Mouse (Mus musculus): ENCODE data around the gene S1pr1. TPM values are rescaled to one million over a fixed set of nuclear protein-coding genes. Genes with fewer than 3 reads are reported as not detected.

S1pr1 gene
- polyA plus RNA-seq, 1 experiment: 62.8 TPM

- WGBS: 6% methylated on average over 8 of the region's 8 CpGs
- H3K4me3 ChIP-seq (ENCODE audit: control insufficient read depth, insufficient read depth, low read length): no peak overlapping the region
- peaks cover 18% of the 10 kb centered on the region for H3K4me1 ChIP-seq (replicated peaks; ENCODE audit: control insufficient read depth, insufficient read depth, low read length)
- no peaks in the 10 kb centered on the region for H3K36me3 ChIP-seq (ENCODE audit: control insufficient read depth, insufficient read depth, low read length)
- no peak overlapping the region for H3K27ac ChIP-seq (ENCODE audit: control insufficient read depth, insufficient read depth, low read length)
- no peak for DNase-seq
- no peaks in the 10 kb centered on the region for H3K27me3 ChIP-seq (ENCODE audit: control insufficient read depth, insufficient read depth, low read length)
- TF ChIP-seq CTCF (IDR thresholded peaks at IDR 0.05; ENCODE audit: borderline replicate concordance, control insufficient read depth, extremely low read depth, insufficient read depth, low read length, poor library complexity): no peak
- no peak for TF ChIP-seq POLR2A (IDR thresholded peaks at IDR 0.05; ENCODE audit: control insufficient read depth, extremely low read depth, insufficient read depth, low read length, poor library complexity)
Measured at GRCm38 (mm10) chr3:115689352-115689751, 25.5 kb downstream of the S1pr1 start.

GRCm38 (mm10) chr3:115687821-115688220 is 27.1 kb downstream of the S1pr1 start:
- TF ChIP-seq CTCF (IDR thresholded peaks at IDR 0.05; ENCODE audit: borderline replicate concordance, control insufficient read depth, extremely low read depth, insufficient read depth, low read length, poor library complexity) (no peak), POLR2A (IDR thresholded peaks at IDR 0.05; ENCODE audit: control insufficient read depth, extremely low read depth, insufficient read depth, low read length, poor library complexity) (no peak)
- 92% methylated on average over 2 of the region's 2 CpGs for WGBS
- no peak overlapping the region for H3K27ac ChIP-seq (ENCODE audit: control insufficient read depth, insufficient read depth, low read length)
- peaks cover 13% of the 10 kb centered on the region for H3K4me1 ChIP-seq (replicated peaks; ENCODE audit: control insufficient read depth, insufficient read depth, low read length)
- H3K4me3 ChIP-seq (ENCODE audit: control insufficient read depth, insufficient read depth, low read length): no peak overlapping the region
- no peak for DNase-seq
- H3K36me3 ChIP-seq (ENCODE audit: control insufficient read depth, insufficient read depth, low read length): no peaks in the 10 kb centered on the region
- no peaks in the 10 kb centered on the region for H3K27me3 ChIP-seq (ENCODE audit: control insufficient read depth, insufficient read depth, low read length)

GRCm38 (mm10) chr3:115682328-115683088 is 32.4 kb downstream of the S1pr1 start:
- H3K27me3 ChIP-seq (ENCODE audit: control insufficient read depth, insufficient read depth, low read length): no peaks in the 10 kb centered on the region
- peak overlapping the region; percentile 41 for H3K4me3 ChIP-seq (ENCODE audit: control insufficient read depth, insufficient read depth, low read length)
- peaks cover 12% of the 10 kb centered on the region for H3K4me1 ChIP-seq (replicated peaks; ENCODE audit: control insufficient read depth, insufficient read depth, low read length)
- 17% methylated on average over 14 of the region's 14 CpGs for WGBS
- H3K36me3 ChIP-seq (ENCODE audit: control insufficient read depth, insufficient read depth, low read length): no peaks in the 10 kb centered on the region
- peak overlapping the region; percentile 93 for H3K27ac ChIP-seq (ENCODE audit: control insufficient read depth, insufficient read depth, low read length)
- TF ChIP-seq CTCF (IDR thresholded peaks at IDR 0.05; ENCODE audit: borderline replicate concordance, control insufficient read depth, extremely low read depth, insufficient read depth, low read length, poor library complexity): no peak
- 0 out of 2 replicates have a peak, but pooled peaks have one; percentile 26 for TF ChIP-seq POLR2A (IDR thresholded peaks at IDR 0.05; ENCODE audit: control insufficient read depth, extremely low read depth, insufficient read depth, low read length, poor library complexity)
- peak; percentile 66 for DNase-seq

GRCm38 (mm10) chr3:115681184-115681583 is 33.7 kb downstream of the S1pr1 start:
- 84% methylated on average over 1 of the region's 1 CpGs for WGBS
- no peak for DNase-seq

GRCm38 (mm10) chr3:115679022-115679421 is 35.9 kb downstream of the S1pr1 start:
- DNase-seq: no peak
- WGBS: 25% methylated on average over 7 of the region's 7 CpGs
- TF ChIP-seq CTCF (IDR thresholded peaks at IDR 0.05; ENCODE audit: borderline replicate concordance, control insufficient read depth, extremely low read depth, insufficient read depth, low read length, poor library complexity): no peak
- TF ChIP-seq POLR2A (IDR thresholded peaks at IDR 0.05; ENCODE audit: control insufficient read depth, extremely low read depth, insufficient read depth, low read length, poor library complexity): no peak
- Histone ChIP-seq H3K27ac (ENCODE audit: control insufficient read depth, insufficient read depth, low read length) (no peak overlapping the region), H3K4me1 (replicated peaks; ENCODE audit: control insufficient read depth, insufficient read depth, low read length) (peaks cover 12% of the 10 kb centered on the region), H3K4me3 (ENCODE audit: control insufficient read depth, insufficient read depth, low read length) (no peak overlapping the region), H3K36me3 (ENCODE audit: control insufficient read depth, insufficient read depth, low read length) (no peaks in the 10 kb centered on the region), H3K27me3 (ENCODE audit: control insufficient read depth, insufficient read depth, low read length) (no peaks in the 10 kb centered on the region)

More at GRCm38 (mm10) chr3:115681184-115681583, 33.7 kb downstream of the S1pr1 start:
- no peak overlapping the region for H3K27ac ChIP-seq (ENCODE audit: control insufficient read depth, insufficient read depth, low read length)
- TF ChIP-seq POLR2A (IDR thresholded peaks at IDR 0.05; ENCODE audit: control insufficient read depth, extremely low read depth, insufficient read depth, low read length, poor library complexity) (no peak), CTCF (IDR thresholded peaks at IDR 0.05; ENCODE audit: borderline replicate concordance, control insufficient read depth, extremely low read depth, insufficient read depth, low read length, poor library complexity) (no peak)
- no peak overlapping the region for H3K4me3 ChIP-seq (ENCODE audit: control insufficient read depth, insufficient read depth, low read length)
- H3K4me1 ChIP-seq (replicated peaks; ENCODE audit: control insufficient read depth, insufficient read depth, low read length): peaks cover 12% of the 10 kb centered on the region
- H3K36me3 ChIP-seq (ENCODE audit: control insufficient read depth, insufficient read depth, low read length): no peaks in the 10 kb centered on the region
- H3K27me3 ChIP-seq (ENCODE audit: control insufficient read depth, insufficient read depth, low read length): no peaks in the 10 kb centered on the region

GRCm38 (mm10) chr3:115675546-115676535 is 39.0 kb downstream of the S1pr1 start:
- Histone ChIP-seq H3K27ac (ENCODE audit: control insufficient read depth, insufficient read depth, low read length) (no peak overlapping the region), H3K27me3 (ENCODE audit: control insufficient read depth, insufficient read depth, low read length) (no peaks in the 10 kb centered on the region), H3K4me3 (ENCODE audit: control insufficient read depth, insufficient read depth, low read length) (no peak overlapping the region), H3K4me1 (replicated peaks; ENCODE audit: control insufficient read depth, insufficient read depth, low read length) (peaks cover 9% of the 10 kb centered on the region), H3K36me3 (ENCODE audit: control insufficient read depth, insufficient read depth, low read length) (no peaks in the 10 kb centered on the region)
- TF ChIP-seq CTCF (IDR thresholded peaks at IDR 0.05; ENCODE audit: borderline replicate concordance, control insufficient read depth, extremely low read depth, insufficient read depth, low read length, poor library complexity) (no peak), POLR2A (IDR thresholded peaks at IDR 0.05; ENCODE audit: control insufficient read depth, extremely low read depth, insufficient read depth, low read length, poor library complexity) (no peak)
- no peak for DNase-seq
- WGBS: 88% methylated on average over 6 of the region's 6 CpGs

Data from thymus, adult 2 months (tissue).